Mouse (Mus musculus) heart, postnatal 0 days (tissue): ENCODE data around the gene Ccdc57. TPM values are rescaled to one million over a fixed set of nuclear protein-coding genes. Genes with fewer than 3 reads are reported as not detected.

Source experiments
- ATAC-seq: fragments of 200-750 bp; cut with Nextera tagmentation; 2 replicates; pipeline ENCODE4 v1.8.0; 2017; ENCODE audit warnings: low read depth, moderate number of reproducible peaks, moderate library complexity; ENCODE audit not compliant: insufficient read depth
- DNase-seq: peaks from one replicate; pipeline ENCODE4 v3.0.0-alpha.2; 2016; ENCODE audit warnings: low spot score
- H3K27ac ChIP-seq: fragments of 300-500 bp; sonication (generic); 2 replicates; pipeline ENCODE4 v1.5.1; 2014; ENCODE audit warnings: low read depth, mild to moderate bottlenecking
- H3K27me3 ChIP-seq: fragments of 300-500 bp; sonication (generic); 2 replicates; pipeline ENCODE4 v1.6.1; 2014; ENCODE audit warnings: low read length, mixed read lengths; ENCODE audit not compliant: control insufficient read depth, insufficient read depth
- H3K36me3 ChIP-seq: fragments of 300-500 bp; sonication (generic); replicated peaks from 2 replicates; pipeline ENCODE4 v1.6.1; 2014; ENCODE audit warnings: low read length, mixed read lengths; ENCODE audit not compliant: control insufficient read depth, insufficient read depth
- H3K4me1 ChIP-seq: fragments of 300-500 bp; sonication (generic); 2 replicates; pipeline ENCODE4 v1.6.1; 2014; ENCODE audit warnings: antibody characterized with exemption; ENCODE audit not compliant: control insufficient read depth, insufficient read depth
- H3K4me2 ChIP-seq: fragments of 300-500 bp; sonication (generic); 2 replicates; pipeline ENCODE4 v1.6.1; 2014; ENCODE audit warnings: low read depth, mild to moderate bottlenecking, low read length, moderate library complexity
- H3K4me3 ChIP-seq: fragments of 300-500 bp; sonication (generic); 2 replicates; pipeline ENCODE4 v1.5.1; 2014; ENCODE audit warnings: low read depth, low read length
- H3K9ac ChIP-seq: fragments of 300-500 bp; sonication (generic); replicated peaks from 2 replicates; pipeline ENCODE4 v1.6.1; 2014; ENCODE audit warnings: low read depth, low read length, mixed read lengths
- H3K9me3 ChIP-seq: fragments of 300-500 bp; sonication (generic); replicated peaks from 2 replicates; pipeline ENCODE4 v1.6.1; 2016; ENCODE audit warnings: low read length; ENCODE audit not compliant: control insufficient read depth
- CTCF ChIP-seq: IDR thresholded peaks from 2 replicates; pipeline ENCODE4 v1.5.1; 2016; ENCODE audit warnings: antibody characterized with exemption, control low read depth, low read depth
- EP300 ChIP-seq: IDR thresholded peaks from 2 replicates; pipeline ENCODE4 v1.6.1; 2016; ENCODE audit warnings: antibody characterized with exemption, low read depth
- WGBS: fragments of 180-500 bp; shearing (Covaris S2); extraction: QIAGEN DNeasy Blood & Tissue Kit; methylation state at CpG from one replicate; pipeline ENCODE4 v1.1.7; 2014; 5-methylcytosine and 5-hydroxymethylcytosine counted together
- polyA plus RNA-seq: library from polyadenylated mRNA; unstranded; fragments of >200 nt; fragmentation: Nextera tagmentation; extraction: Ambion mirVana; gene quantifications from 2 replicates; pipeline ENCODE4 v1.2.1, GENCODE M21; 2015
- total RNA-seq: library from RNA; depleted of rRNA; stranded (reverse); fragments of >200 nt; gene quantifications from 2 replicates; pipeline ENCODE4 v1.2.3, GENCODE M21; 2014; ENCODE audit warnings: low replicate concordance

The Ccdc57 gene
- total and polyA plus RNA-seq, 2 experiments from 2014 or later, result 1.5 to 1.6 TPM

- ATAC-seq, result no peak
- TF ChIP-seq CTCF, result no peak
- TF ChIP-seq EP300, result no peak
- peaks cover 15% of the 10 kb centered on the region for H3K36me3 ChIP-seq
- no peak overlapping the region for H3K4me2 ChIP-seq
- 0 out of 2 replicates have a peak, but pooled peaks cover 6% of the 10 kb centered on the region for H3K9me3 ChIP-seq
- no peak overlapping the region for H3K9ac ChIP-seq
- H3K27ac ChIP-seq, result no peak overlapping the region
- WGBS, result 73% methylated on average over 5 of the region's 5 CpGs
- no peak for DNase-seq
- H3K4me3 ChIP-seq, result no peak overlapping the region
- no peaks in the 10 kb centered on the region for H3K27me3 ChIP-seq
- no peaks in the 10 kb centered on the region for H3K4me1 ChIP-seq
Measured at GRCm38 (mm10) chr11:120888718-120889117, 44.0 kb downstream of the Ccdc57 start.

DNA sequence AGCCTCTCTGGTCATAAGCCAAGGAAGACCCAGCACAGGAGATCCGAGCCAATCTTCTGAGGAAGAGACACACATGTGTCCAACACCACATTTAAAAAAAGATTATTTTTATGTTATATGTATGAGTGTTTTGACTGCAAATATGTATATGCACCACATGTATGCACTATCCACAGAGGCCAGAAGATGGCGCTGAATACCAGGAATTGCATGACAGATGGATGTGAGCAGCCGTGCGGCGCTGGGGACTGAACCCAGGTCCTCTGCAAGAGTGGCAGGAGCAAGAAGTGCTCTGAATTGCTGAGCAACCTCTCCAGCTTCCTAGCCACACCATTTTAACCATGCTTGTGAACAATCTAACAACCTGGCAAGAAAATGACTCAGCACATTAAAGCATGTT, 45.2 kb downstream of the Ccdc57 start:
- TF ChIP-seq CTCF (no peak), EP300 (no peak)
- WGBS, result 88% methylated on average over 5 of the region's 5 CpGs
- ATAC-seq, result no peak
- Histone ChIP-seq H3K27ac (no peak overlapping the region), H3K4me3 (no peak overlapping the region), H3K9ac (no peak overlapping the region), H3K27me3 (no peaks in the 10 kb centered on the region), H3K36me3 (peaks cover 15% of the 10 kb centered on the region), H3K4me1 (no peaks in the 10 kb centered on the region), H3K4me2 (no peak overlapping the region), H3K9me3 (0 out of 2 replicates have a peak, but pooled peaks cover 6% of the 10 kb centered on the region)
- no peak for DNase-seq

DNA sequence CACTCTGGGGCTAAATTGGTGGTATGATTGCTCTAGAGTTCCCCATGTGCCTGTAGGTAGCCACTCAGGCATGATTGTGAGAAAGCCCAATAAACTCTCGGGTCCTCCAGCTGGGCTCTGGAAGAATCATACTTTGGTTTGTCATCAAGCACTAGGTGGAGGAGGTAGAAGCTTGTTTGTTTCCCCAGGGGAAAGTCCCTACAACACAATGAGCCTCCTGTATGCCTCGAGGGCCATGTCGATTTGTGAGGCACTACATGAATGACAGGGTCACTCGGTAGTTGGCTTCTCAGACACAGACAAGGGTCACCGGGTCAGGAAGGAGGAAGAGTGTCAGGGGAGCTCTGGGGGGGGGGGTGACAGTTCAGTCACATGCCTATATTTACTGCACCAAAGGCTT, 46.2 kb downstream of the Ccdc57 start:
- H3K9me3 ChIP-seq, result 0 out of 2 replicates have a peak, but pooled peaks cover 6% of the 10 kb centered on the region
- no peak overlapping the region for H3K4me2 ChIP-seq
- WGBS, result 56% methylated on average over 5 of the region's 5 CpGs
- H3K4me1 ChIP-seq, result no peaks in the 10 kb centered on the region
- H3K36me3 ChIP-seq, result peaks cover 15% of the 10 kb centered on the region
- no peak overlapping the region for H3K27ac ChIP-seq
- no peaks in the 10 kb centered on the region for H3K27me3 ChIP-seq
- no peak for ATAC-seq
- TF ChIP-seq EP300 (no peak), CTCF (no peak)
- DNase-seq, result no peak
- H3K9ac ChIP-seq, result no peak overlapping the region
- no peak overlapping the region for H3K4me3 ChIP-seq

DNA sequence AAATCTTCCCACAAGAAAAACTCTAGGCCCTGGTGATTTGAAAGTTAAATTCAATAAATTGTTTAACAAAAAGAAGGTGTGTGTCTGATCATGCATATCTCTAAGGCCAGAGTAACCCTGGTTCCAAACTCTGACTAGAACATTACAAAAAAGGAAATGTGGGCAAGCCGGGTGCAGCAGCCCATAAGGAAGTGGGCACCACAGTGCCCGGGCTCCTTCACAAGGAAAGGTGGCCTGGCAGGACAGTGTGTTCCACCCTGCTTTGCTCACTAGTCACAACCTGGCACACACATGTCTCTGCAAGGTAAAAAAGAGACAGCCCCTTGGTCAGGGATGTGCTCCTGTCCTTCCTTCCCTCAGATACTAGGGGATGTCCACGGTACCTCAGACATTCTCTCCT, 49.1 kb downstream of the Ccdc57 start:
- Histone ChIP-seq H3K4me1 (no peaks in the 10 kb centered on the region), H3K4me2 (no peak overlapping the region), H3K9me3 (0 out of 2 replicates have a peak, but pooled peaks cover 6% of the 10 kb centered on the region), H3K4me3 (no peak overlapping the region), H3K36me3 (peaks cover 19% of the 10 kb centered on the region), H3K27ac (no peak overlapping the region), H3K9ac (no peak overlapping the region), H3K27me3 (no peaks in the 10 kb centered on the region)
- no peak for TF ChIP-seq CTCF
- TF ChIP-seq EP300, result no peak
- WGBS, result 88% methylated on average over 3 of the region's 3 CpGs
- ATAC-seq, result no peak
- DNase-seq, result no peak

GRCm38 (mm10) chr11:120882931-120883330, 49.7 kb downstream of the Ccdc57 start:
- H3K36me3 ChIP-seq, result peaks cover 19% of the 10 kb centered on the region
- 85% methylated on average over 4 of the region's 4 CpGs for WGBS
- TF ChIP-seq CTCF (no peak), EP300 (no peak)
- no peaks in the 10 kb centered on the region for H3K4me1 ChIP-seq
- no peak overlapping the region for H3K9ac ChIP-seq
- DNase-seq (no peak), ATAC-seq (no peak)
- no peaks in the 10 kb centered on the region for H3K27me3 ChIP-seq
- no peak overlapping the region for H3K4me2 ChIP-seq
- no peak overlapping the region for H3K4me3 ChIP-seq
- 0 out of 2 replicates have a peak, but pooled peaks cover 5% of the 10 kb centered on the region for H3K9me3 ChIP-seq
- no peak overlapping the region for H3K27ac ChIP-seq

- Histone ChIP-seq H3K9me3 (no peaks in the 10 kb centered on the region), H3K27me3 (no peaks in the 10 kb centered on the region), H3K4me1 (no peaks in the 10 kb centered on the region), H3K9ac (no peak overlapping the region), H3K27ac (no peak overlapping the region), H3K4me2 (no peak overlapping the region), H3K36me3 (no peaks in the 10 kb centered on the region; the same call in 1 of the 2 replicates), H3K4me3 (no peak overlapping the region)
- WGBS, result 69% methylated on average over 6 of the region's 6 CpGs
- TF ChIP-seq CTCF, result no peak
- TF ChIP-seq EP300, result no peak
- no peak for DNase-seq
- ATAC-seq, result no peak
Measured at GRCm38 (mm10) chr11:120873206-120873605, 59.5 kb downstream of the Ccdc57 start.
